Mouse (Mus musculus): Measurements from ENCODE around the gene Lrif1.
A peak's percentile ranks its signal among the peaks of the same experiment; 100 is the strongest.
"Not testable (repeated sequence)": the region's sequence is repeated elsewhere in the genome, so short reads cannot be mapped to it uniquely, and the experiment has no call there.

Lrif1 gene

DNA sequence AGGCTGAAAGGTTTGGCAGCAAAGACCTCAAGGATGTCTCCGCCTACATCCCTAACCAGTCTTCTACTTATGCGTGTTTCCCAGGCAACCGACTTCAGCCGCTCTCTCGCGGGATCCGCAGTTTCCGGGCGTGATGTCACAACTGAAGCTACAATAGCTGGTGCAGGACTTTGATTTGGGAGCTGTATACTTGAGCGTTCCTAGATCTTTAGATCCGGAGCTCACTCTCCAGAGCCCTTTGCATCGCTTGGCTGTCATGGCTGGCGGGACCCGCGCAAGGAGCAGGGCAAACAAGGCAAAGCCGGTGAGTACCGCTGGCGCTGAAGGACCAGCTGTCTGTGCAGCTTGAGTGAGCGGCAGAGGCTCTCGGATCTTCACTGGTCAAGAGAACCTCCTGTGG is at the start of gene Lrif1:
Gene Lrif1, plus strand, starts transcription at position 158 of the 400 bp plus-strand sequence.
- DNase-seq (ENCODE audit: low read depth, low spot score): peak; percentile 62

DNA sequence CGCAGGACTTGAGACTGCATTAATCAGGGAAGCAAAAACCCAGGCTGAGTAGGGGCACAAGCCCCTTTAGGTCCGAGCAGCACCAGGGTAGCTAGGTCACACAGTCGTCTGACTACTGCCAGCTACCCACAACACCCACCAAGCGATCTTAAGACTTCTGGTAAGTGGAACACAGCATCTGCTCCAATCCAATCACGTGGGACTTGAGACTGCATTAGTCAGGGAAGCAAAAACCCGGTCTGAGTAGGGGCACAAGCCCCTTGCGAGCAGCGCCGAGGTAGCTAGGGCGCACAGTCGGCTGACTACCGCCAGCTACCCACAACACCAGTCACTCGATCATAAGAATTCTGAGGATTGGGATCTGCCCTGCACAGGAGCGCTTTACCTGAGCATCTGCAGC is 12.0 kb upstream of the Lrif1 start:
- not testable (repeated sequence) for DNase-seq (ENCODE audit: low read depth, low spot score)

DNA sequence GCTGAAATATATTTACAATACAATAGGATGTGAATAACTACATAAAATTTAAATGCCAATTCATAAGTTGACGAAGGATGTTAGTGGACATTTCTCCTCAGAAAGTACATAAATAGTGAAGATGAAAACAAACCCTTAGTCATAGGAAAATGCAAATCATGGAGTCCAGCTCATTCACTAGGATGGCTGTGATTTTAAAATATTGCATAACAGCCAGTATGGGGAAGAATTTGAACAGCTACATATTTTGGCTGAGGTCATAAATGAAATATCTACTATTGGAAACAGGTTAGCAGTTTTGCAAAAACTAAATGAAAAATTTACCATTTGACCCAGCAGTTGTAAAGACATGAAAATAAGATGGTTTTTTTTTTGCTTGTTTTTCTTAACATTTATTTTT is 594 bp downstream of the Lrif1 start:
- DNase-seq (ENCODE audit: low read depth, low spot score): no peak

DNA sequence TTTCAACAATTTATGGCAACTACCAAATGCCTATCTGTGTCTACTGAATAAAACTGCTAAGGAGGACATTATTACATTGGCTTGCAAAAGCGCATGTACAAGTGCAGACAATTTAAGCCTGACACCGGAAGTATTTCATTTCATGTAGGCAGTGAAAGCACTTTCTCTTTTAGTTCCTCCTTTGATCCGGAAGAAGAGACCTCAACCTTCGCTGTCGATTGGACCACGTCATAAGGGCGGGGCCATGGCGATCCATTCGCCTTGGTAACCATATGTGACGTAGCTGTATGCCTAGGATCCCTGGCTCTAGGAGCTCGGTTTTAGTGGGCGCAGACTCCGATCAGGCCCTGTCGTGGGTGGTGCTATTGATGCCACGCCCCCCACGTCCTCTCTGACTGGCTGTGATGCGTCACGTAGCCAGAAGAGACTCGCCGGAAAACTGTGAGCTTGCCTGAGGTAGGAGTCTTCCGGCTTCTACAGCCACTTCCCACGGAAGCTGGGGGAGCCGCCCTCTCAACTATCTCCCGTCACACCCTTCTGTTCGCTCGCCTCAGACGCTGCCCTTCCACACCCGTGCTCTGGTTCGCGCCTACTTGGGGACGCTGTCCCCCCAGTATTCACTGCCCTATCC is 36.7 kb downstream of the Lrif1 start:
- peak; percentile 89 for DNase-seq (ENCODE audit: low read depth, low spot score)

DNA sequence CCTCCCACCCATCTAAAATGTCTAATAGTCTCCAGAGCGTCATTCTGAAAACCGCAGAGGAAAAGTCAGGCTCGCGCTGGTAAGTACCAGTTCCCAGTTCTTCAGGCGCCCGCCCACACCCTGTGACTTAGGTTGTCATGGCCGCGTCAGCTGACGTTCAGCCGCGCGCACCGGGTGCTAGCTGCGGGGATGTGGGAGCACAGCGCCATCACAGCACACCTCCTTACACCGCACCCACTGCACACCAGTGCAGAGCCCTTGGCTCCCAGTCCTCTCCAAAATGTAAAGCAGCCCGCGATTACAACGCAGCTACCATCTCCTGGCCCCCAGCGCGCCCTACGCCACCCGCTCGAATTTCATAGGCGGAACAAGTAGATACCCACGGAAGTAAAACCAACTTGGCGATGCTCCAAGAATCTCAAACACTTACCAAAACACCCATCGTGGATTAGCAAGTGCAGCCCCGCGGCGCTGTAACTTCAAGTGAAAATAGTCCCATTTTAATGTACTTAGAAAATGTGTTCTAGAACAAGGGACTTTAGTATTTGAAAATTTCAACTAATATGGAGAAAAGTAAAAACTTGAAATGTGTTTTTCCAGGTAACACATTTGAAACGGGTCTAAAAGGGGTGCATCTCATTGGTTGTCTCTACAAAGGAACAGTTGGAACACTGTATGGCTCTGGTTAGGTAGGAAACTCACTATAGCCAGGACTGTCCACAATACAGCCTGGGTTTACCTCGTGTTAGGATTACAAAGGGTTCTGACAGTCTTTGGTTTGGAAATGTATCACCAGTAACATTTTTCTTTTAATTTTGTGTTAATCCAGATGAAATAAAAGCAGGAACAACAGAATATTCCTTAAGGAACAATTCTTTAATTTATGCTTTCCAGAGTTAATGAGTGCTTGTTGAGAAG is 37.5 kb downstream of the Lrif1 start:
- DNase-seq (ENCODE audit: low read depth, low spot score): peak; percentile 68

DNA sequence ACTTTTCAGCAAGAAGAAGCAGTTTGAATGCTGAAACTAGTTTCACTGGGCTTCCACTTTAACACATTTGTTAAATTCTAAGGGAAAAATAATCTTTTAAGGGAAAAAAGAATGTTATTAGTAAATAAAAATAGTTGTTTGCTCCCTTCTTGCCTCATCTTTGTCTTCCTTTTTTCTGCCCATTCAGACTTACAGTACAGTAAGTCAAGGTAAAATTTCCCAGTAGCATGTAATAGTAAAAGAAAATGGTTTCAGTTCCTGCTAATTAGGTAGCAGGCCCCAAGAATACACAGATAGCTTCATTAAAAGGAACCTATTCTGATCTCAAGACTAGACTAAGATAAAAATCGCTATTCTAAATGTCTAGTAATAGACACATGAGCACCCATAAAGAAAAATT is 71.1 kb downstream of the Lrif1 start:
- no peak for DNase-seq (ENCODE audit: low read depth, low spot score)

DNA sequence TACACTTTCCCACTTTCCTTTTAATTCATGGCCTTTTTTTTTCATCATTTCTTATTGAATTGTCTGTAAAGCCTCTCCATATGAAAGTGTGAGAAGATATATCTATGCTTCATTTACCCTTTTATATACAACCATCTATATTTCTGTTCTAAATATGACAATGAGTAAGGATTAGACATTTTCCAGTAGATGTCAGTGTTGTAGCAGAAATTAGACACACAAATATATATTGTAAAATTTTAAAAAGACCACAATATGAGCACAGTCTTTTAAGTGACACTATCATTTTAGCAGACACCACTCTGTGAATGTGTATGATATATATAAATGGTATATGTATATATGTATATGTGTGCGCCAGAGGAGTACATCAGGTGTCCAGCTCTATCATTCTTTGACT is 87.0 kb downstream of the Lrif1 start:
- no peak for DNase-seq (ENCODE audit: low read depth, low spot score)

DNA sequence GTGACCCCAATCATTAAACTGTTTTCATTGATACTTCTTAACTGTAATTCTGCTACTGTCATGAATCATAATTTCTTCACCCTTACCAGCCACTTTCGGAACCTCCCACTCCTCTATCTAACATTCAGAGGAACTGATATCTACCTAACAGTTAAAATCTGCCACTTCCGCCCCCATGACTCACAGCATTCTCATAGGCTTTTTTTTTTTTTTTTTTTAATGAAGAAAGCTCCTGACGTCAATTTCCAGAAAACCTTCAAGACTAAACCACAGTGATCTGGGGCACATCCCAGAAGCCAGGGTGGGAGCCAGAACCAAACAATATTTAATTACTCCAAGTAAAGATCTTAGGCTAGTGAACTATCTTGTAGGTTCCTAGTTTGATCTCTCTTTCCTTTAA is 100.3 kb downstream of the Lrif1 start:
- DNase-seq (ENCODE audit: low read depth, low spot score): no peak
